Mouse (Mus musculus) spleen, adult 2 months (tissue): Measurements from ENCODE around the gene Gm20422. TPM values are rescaled to one million over a fixed set of nuclear protein-coding genes. Genes with fewer than 3 reads are reported as not detected.

ENCODE experiments used
- DNase-seq, 2 experiments: peaks; one replicate each; pipeline versions ENCODE4 v3.0.0 to v3.0.0-alpha.2; 2012 to 2021; ENCODE audit warnings: low spot score in 2 of 2, low read depth in 1 of 2
- H3K27ac ChIP-seq: fragments of 200-500 bp; 2 replicates; pipeline ENCODE4 v1.5.1; 2012; ENCODE audit warnings: low read length, inconsistent platforms; ENCODE audit not compliant: insufficient read depth
- H3K27me3 ChIP-seq: fragments of 200-500 bp; 2 replicates; pipeline ENCODE4 v1.6.1; 2012; ENCODE audit warnings: mild to moderate bottlenecking, moderate library complexity, low read length, inconsistent platforms; ENCODE audit not compliant: control insufficient read depth, insufficient read depth
- H3K36me3 ChIP-seq: fragments of 200-500 bp; 2 replicates; pipeline ENCODE4 v1.6.1; 2012; ENCODE audit warnings: mild to moderate bottlenecking, low read length, inconsistent platforms; ENCODE audit not compliant: control insufficient read depth, insufficient read depth
- H3K4me1 ChIP-seq: fragments of 200-500 bp; 2 replicates; pipeline ENCODE4 v1.6.1; 2011; ENCODE audit warnings: inconsistent platforms; ENCODE audit not compliant: control insufficient read depth, insufficient read depth, insufficient read length
- H3K4me3 ChIP-seq: fragments of 200-500 bp; 2 replicates; pipeline ENCODE4 v1.5.1; 2011; ENCODE audit warnings: mild to moderate bottlenecking, inconsistent platforms; ENCODE audit not compliant: insufficient read depth, insufficient read length; ENCODE audit errors: extremely low read depth
- CTCF ChIP-seq: fragments of 200-500 bp; IDR thresholded peaks from 2 replicates; pipeline ENCODE4 v1.5.1; 2011; ENCODE audit warnings: mild to moderate bottlenecking, inconsistent platforms; ENCODE audit not compliant: insufficient read depth, insufficient read length, insufficient replicate concordance; ENCODE audit errors: extremely low read depth
- POLR2A ChIP-seq: fragments of 200-500 bp; IDR thresholded peaks from 2 replicates; pipeline ENCODE4 v1.6.1; 2011; ENCODE audit warnings: low read depth, low read length, inconsistent platforms
- WGBS: fragments of 180-500 bp; shearing (Covaris S2); methylation state at CpG from one replicate; pipeline ENCODE4 v1.1.7; 2018; 5-methylcytosine and 5-hydroxymethylcytosine counted together
- polyA plus RNA-seq: library from polyadenylated mRNA; depleted of rRNA; stranded (reverse); fragments of >200 nt; gene quantifications from 2 replicates; pipeline ENCODE4 v1.2.3, GENCODE M21; 2012; rRNA removed

Gene Gm20422
- polyA plus RNA-seq, result 0.32 and 0.97 TPM in 2 replicates

DNA sequence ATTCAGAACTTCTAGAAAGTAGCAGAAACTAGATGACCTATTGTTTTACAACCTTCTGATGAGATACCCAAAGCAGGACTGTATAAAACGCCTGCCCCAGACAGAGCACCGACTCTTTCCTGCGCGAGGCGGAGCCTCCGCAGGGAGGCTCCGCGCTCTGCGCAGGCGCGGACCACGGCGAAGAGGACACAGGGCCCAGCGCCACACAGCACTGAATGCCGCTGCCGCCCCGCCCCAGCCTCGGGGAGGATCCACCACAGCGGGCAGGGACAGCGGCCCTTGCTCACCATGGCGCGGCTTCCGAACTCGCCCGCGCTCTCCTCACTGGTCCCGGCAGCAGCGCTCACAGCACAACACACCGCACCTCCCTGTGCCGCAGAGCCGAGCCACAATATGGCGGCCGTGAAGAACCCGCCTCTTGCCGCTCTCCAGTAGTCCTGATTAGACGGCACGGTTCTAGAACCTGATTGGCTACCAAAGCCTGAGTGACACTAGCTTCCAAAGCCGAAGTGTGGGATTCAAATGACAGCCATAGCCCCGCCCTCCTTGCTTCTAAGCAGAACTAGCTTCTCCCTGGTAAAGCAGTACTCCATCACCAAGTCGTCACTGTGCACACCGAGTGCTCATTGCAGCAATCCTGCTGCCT lies at the start of gene Gm20422:
Gene Gm20422 (minus strand): TSS at position 384 of the 646 bp plus-strand sequence.
- Histone ChIP-seq H3K27ac (peak within 1 kb of the TSS; percentile 100), H3K27me3 (no peaks in the 10 kb centered on the region), H3K4me3 (peak within 1 kb of the TSS; percentile 98), H3K36me3 (no peaks in the 10 kb centered on the region), H3K4me1 (peaks cover 2% of the 10 kb centered on the region; the same call in 1 of the 2 replicates)
- WGBS, result under 1% methylated on average over 38 of the region's 41 CpGs
- DNase-seq, result peak; percentile 86 to 97
- TF ChIP-seq POLR2A (peak; percentile 73), CTCF (no peak)

DNA sequence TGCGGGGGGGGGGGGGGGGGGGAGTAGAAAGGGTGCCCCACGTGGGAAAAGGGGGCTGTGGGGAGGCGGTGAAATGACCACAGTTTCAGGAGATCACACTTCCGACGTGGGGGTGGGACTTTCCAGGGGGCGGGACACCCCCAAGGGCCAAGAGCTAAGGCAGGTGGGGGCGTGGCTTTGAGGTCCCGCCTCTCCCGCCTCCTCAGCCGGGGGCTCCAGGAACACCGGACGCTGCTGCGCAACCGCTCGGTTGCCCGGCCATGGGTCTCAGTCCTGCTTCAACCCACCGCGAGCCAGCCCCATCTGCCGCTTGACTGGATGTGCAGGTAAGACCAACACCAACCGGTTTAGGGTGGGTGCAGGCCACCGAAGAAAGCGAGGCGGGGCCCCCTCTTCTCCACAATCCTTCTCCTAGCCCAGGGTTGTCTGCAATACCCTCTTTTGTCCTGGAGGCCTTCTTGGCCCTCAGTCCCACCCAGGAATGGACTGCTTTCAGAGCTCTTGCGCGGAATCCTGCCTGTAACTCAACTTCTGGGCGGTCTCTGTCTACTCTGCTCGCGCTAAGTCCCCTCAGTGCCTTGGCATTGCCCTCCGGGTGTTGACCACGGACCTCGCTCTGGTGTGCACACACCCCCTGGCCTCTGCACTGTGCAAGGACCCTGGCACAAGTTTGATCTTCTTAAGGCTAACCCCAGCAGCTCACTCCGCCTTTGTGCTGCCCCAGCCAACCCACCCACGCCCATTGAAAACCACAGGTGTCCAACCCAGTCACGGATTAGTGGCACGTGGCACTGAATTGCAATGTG lies 47.9 kb upstream of the Gm20422 start, which contains the start of gene Lpar2:
Gene Lpar2 (plus strand): TSS at position 44 of the 806 bp plus-strand sequence.
- TF ChIP-seq CTCF (no peak), POLR2A (peak; percentile 36; the same call in 1 of the 2 replicates)
- Histone ChIP-seq H3K27me3 (no peaks in the 10 kb centered on the region), H3K4me1 (peaks cover 15% of the 10 kb centered on the region), H3K36me3 (peaks cover 14% of the 10 kb centered on the region), H3K27ac (peak within 1 kb of the TSS; percentile 66), H3K4me3 (peak within 1 kb of the TSS; percentile 92)
- WGBS, result 4% methylated on average over 27 of the region's 35 CpGs
- peak; percentile 45 to 78 for DNase-seq

DNA sequence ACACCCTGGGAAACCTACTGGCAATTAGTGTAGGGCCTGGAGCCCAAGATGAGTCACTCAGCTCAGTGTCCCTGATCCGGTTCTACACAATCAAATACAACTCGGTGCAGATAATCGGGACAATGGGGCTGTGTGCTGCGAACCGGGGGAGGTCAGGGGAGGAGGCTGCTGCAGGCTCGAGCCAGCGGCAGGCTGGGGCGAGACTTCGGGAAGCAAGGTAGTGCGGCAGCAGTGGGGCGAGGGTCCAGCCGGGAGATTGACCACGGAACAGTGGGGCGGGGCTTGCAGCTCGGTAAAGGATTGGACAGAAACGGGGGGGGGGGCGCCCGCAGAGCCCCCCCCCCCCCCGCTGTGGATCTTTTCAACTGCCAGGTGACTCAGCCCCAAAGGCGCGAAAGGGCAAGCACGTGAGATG lies 47.3 kb upstream of the Gm20422 start:
- Histone ChIP-seq H3K4me1 (peaks cover 15% of the 10 kb centered on the region), H3K36me3 (peaks cover 20% of the 10 kb centered on the region), H3K27me3 (no peaks in the 10 kb centered on the region), H3K4me3 (peak overlapping the region; percentile 48), H3K27ac (no peak overlapping the region)
- 1% methylated on average over 15 of the region's 22 CpGs for WGBS
- TF ChIP-seq POLR2A (no peak), CTCF (no peak)
- peak in 1 of 2 experiments; percentile 33 for DNase-seq

DNA sequence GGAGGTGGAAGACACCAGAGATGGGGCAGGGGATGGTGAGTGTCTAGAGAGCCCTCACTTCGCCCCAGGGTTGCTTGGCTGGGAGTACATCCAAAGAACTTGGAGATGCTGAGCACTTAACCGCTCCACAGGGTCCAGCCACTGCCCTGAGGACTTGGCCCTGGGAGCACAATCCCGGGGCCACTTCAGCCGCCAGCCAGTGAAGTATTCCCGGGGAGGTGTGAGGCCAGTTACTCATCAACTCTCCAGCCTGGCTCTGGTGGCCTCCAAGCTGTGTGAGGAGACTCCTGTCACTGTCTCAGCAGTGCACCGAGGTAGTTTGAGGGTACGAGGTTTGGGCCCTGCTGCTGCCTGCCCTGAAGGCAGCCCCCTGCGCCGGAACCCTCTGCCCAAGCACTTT lies 45.8 kb upstream of the Gm20422 start:
- no peak overlapping the region for H3K27ac ChIP-seq
- peaks cover 15% of the 10 kb centered on the region for H3K4me1 ChIP-seq
- WGBS, result 96% methylated on average over 9 of the region's 9 CpGs
- H3K27me3 ChIP-seq, result no peaks in the 10 kb centered on the region
- H3K36me3 ChIP-seq, result peaks cover 31% of the 10 kb centered on the region
- no peak for TF ChIP-seq POLR2A
- no peak for TF ChIP-seq CTCF
- no peak for DNase-seq
- H3K4me3 ChIP-seq, result no peak overlapping the region

DNA sequence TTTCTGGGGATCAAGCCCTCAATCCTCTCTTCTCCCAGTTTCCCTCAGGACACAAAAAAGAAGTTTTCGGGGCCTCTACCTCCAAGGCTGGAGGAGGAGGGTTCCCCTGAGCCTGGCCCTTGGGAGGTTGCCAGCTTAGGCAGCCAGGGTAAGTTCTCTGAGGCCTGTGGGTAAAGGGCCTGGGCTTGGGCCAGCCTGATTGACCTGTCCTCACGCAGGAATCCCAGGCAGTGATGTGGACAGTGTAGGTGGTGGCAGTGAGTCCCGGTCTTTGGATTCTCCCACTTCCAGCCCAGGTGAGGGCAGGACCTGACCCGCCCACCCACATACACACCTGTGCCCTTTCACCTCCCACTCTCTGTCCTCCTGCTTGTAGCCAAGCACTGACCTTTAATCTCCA lies 40.7 kb upstream of the Gm20422 start:
- H3K36me3 ChIP-seq, result peaks cover 66% of the 10 kb centered on the region
- H3K4me3 ChIP-seq, result no peak overlapping the region
- WGBS, result 91% methylated on average over 4 of the region's 4 CpGs
- TF ChIP-seq POLR2A, result no peak
- TF ChIP-seq CTCF, result no peak
- no peaks in the 10 kb centered on the region for H3K27me3 ChIP-seq
- no peak overlapping the region for H3K27ac ChIP-seq
- no peaks in the 10 kb centered on the region for H3K4me1 ChIP-seq
- DNase-seq, result no peak

DNA sequence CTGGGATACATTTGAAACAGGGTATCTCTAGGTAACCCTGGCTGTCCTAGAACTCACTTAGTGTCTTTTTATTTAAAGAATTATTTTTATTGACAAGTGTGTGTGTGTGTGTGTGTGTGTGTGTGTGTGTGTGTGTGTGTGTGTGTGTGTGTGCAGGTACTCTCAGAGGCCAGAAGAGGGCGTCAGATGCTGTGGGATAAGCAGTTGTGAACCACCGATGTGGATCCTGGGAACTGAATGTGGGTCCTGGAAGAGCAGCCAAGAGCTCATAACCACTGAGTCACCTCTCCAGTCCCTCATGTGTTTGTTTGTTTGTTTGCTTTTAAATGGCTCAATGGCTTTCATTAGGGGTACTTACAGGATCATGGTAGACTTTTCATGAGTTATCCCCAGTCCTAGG lies 40.2 kb upstream of the Gm20422 start:
- no peak overlapping the region for H3K27ac ChIP-seq
- WGBS, result 100% methylated on average over 2 of the region's 2 CpGs
- no peaks in the 10 kb centered on the region for H3K4me1 ChIP-seq
- no peak for TF ChIP-seq CTCF
- no peak for TF ChIP-seq POLR2A
- H3K4me3 ChIP-seq, result no peak overlapping the region
- H3K36me3 ChIP-seq, result peaks cover 63% of the 10 kb centered on the region
- H3K27me3 ChIP-seq, result no peaks in the 10 kb centered on the region
- DNase-seq, result no peak

DNA sequence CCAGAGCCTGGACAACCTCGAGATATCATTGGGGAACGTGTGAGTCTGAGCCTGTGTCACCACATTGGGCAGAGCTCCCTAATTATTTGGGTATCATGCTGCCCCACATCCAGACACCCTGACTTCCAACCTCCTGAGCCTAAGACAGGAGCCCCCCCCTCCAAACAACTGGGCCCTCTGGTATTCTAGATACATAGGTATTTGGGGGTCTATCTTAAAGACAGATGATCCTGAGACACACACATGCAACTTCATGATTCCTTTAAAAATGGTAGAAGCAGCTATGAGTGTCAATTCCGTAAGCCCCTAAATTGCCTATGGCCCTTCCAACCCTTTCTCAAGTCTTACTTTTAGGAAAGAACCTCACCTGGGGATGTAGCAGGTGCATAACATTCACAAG lies 35.1 kb upstream of the Gm20422 start:
- WGBS, result 60% methylated on average over 3 of the region's 3 CpGs
- no peaks in the 10 kb centered on the region for H3K27me3 ChIP-seq
- no peaks in the 10 kb centered on the region for H3K4me1 ChIP-seq
- no peak overlapping the region for H3K27ac ChIP-seq
- no peak for DNase-seq
- TF ChIP-seq POLR2A, result no peak
- TF ChIP-seq CTCF, result no peak
- peaks cover 52% of the 10 kb centered on the region for H3K36me3 ChIP-seq
- H3K4me3 ChIP-seq, result no peak overlapping the region; the same call in 1 of the 2 replicates
